Mouse (Mus musculus): ENCODE results near the gene Nup43. TPM values are rescaled to one million over a fixed set of nuclear protein-coding genes. Genes with fewer than 3 reads are reported as not detected.

Nup43 gene
- polyA plus RNA-seq, 1 experiment: 7.1 TPM

DNA sequence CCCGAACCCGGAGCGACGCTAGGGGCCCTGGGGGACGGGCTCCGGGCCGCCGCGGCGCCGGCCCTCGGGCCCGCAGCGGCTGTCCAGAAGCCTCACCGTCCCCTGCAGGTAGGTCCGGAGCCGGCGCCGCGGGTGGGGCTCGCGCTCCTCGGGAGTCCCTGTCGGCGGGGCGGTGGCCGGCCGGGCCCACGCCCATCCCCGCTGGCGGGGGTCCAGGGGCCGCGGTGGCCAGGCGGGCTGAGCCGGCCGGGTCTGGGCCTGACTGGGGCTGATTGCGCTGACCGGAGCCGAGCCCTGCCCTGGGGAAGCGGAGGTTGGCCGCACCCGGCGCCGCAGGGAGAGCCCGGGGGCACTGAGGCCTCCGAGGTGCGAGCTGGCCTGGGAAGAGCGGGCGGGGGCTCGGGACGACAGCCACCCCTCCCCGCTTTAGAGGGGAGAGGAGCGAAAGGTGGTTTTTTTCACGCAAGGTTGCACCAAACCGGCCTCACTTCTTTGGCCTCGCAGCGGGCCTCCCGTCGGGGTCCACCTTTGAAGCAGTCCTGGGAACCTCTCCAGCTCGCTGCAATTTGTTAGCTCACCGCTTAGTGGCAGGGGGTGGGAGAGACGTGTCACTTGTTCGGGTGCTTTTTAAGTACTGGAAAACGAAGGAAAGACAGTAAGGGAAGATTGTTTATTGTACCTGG is 14.2 kb downstream of the Nup43 start:
- TF ChIP-seq POLR2A (IDR thresholded peaks at IDR 0.05; ENCODE audit: borderline replicate concordance, low read depth, low read length): no peak
- no peak for TF ChIP-seq CTCF (IDR thresholded peaks at IDR 0.05; ENCODE audit: low read depth, low read length)
- Histone ChIP-seq H3K27ac (ENCODE audit: insufficient read depth, low read depth, low read length) (peak overlapping the region; percentile 60), H3K4me3 (ENCODE audit: insufficient read depth, low read length) (peak overlapping the region; percentile 84), H3K4me1 (ENCODE audit: control insufficient read depth, insufficient read depth, low read length) (peaks cover 14% of the 10 kb centered on the region)

DNA sequence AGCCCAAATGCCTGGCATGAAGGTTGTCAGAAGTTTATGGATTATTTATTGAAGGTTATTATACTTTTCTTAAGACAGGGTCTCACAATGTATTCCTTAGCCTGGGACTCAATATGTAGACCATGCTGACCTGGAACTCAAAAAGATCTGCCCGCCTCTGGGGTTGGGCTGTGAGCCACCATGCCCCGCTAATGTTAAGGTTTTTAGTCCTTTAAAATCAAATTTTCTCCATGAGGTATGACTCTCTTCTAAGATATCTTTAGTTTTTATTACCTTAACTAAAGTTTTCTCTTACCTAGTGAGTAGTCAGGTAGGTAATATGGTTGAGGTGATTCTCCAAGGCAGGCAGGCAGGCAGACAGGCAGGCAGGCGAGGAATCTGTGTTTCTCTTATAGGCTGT is 14.9 kb downstream of the Nup43 start:
- H3K27ac ChIP-seq (ENCODE audit: insufficient read depth, low read depth, low read length): no peak overlapping the region
- H3K4me3 ChIP-seq (ENCODE audit: insufficient read depth, low read length): peak overlapping the region; percentile 48
- TF ChIP-seq CTCF (IDR thresholded peaks at IDR 0.05; ENCODE audit: low read depth, low read length): no peak
- TF ChIP-seq POLR2A (IDR thresholded peaks at IDR 0.05; ENCODE audit: borderline replicate concordance, low read depth, low read length): no peak
- peaks cover 14% of the 10 kb centered on the region for H3K4me1 ChIP-seq (ENCODE audit: control insufficient read depth, insufficient read depth, low read length)

- Histone ChIP-seq H3K27ac (ENCODE audit: insufficient read depth, low read depth, low read length) (no peak overlapping the region), H3K4me1 (ENCODE audit: control insufficient read depth, insufficient read depth, low read length) (peaks cover 12% of the 10 kb centered on the region), H3K4me3 (ENCODE audit: insufficient read depth, low read length) (no peak overlapping the region)
- TF ChIP-seq CTCF (IDR thresholded peaks at IDR 0.05; ENCODE audit: low read depth, low read length) (no peak), POLR2A (IDR thresholded peaks at IDR 0.05; ENCODE audit: borderline replicate concordance, low read depth, low read length) (no peak)
These were observed 19.6 kb downstream of the Nup43 start for GRCm38 (mm10) chr10:7686902-7687301.

DNA sequence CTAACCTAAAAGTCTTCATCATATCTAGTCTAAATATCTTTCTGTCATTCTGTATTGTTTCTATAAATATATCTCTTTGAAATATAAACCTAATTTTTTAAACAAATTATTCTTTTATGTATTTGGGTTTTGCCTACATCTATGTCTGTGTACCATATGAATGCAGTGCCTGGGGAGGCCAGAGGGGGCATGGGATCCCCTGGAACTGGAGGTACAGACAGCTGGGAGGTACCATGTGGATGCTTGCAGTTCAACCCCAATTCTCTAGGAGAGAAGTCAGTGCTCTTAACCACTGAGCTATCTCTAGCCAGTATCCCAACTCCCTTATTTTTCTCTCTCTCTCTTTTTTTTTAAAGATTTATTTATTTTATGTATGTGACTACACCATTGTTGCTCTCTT is 28.0 kb downstream of the Nup43 start:
- 0 out of 2 replicates have a peak, but pooled peaks cover 2% of the 10 kb centered on the region for H3K4me1 ChIP-seq (ENCODE audit: control insufficient read depth, insufficient read depth, low read length)
- no peak overlapping the region for H3K4me3 ChIP-seq (ENCODE audit: insufficient read depth, low read length)
- H3K27ac ChIP-seq (ENCODE audit: insufficient read depth, low read depth, low read length): no peak overlapping the region
- TF ChIP-seq CTCF (IDR thresholded peaks at IDR 0.05; ENCODE audit: low read depth, low read length): no peak
- TF ChIP-seq POLR2A (IDR thresholded peaks at IDR 0.05; ENCODE audit: borderline replicate concordance, low read depth, low read length): no peak

DNA sequence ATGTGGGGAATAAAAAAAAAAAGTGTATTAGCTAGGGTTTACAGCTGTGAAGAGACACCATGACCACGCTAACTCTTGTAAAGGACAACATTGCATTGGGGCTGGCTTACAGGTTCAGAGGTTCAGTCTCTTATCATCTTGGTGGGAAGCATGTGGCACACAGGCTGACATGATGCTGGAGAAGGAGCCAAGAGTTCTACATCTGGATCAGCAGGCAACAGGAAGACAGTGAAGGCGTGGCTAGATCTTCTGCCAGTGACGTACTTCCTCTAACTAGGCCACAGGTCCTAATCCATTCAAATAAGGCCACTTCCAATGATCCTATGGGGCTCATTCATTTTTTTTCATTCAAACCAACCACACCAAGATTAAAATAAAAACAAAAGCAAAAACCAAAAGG is 32.8 kb downstream of the Nup43 start:
- no peak overlapping the region for H3K4me3 ChIP-seq (ENCODE audit: insufficient read depth, low read length)
- no peak overlapping the region for H3K27ac ChIP-seq (ENCODE audit: insufficient read depth, low read depth, low read length)
- H3K4me1 ChIP-seq (ENCODE audit: control insufficient read depth, insufficient read depth, low read length): 0 out of 2 replicates have a peak, but pooled peaks cover 2% of the 10 kb centered on the region
- TF ChIP-seq POLR2A (IDR thresholded peaks at IDR 0.05; ENCODE audit: borderline replicate concordance, low read depth, low read length) (no peak), CTCF (IDR thresholded peaks at IDR 0.05; ENCODE audit: low read depth, low read length) (no peak)

DNA sequence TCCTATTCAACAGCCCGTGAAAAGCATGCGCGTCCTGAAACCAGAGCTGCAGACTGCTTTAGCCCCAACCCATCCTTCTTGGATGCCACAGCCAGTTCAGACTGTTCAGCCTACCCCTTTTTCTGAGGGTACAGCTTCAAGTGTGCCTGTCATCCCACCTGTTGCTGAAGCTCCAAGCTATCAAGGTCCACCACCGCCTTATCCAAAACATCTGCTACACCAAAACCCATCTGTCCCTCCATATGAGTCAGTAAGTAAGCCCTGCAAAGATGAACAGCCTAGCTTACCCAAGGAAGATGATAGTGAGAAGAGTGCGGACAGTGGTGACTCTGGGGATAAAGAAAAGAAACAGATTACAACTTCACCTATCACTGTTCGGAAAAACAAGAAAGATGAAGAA is 35.3 kb downstream of the Nup43 start:
- no peak overlapping the region for H3K4me3 ChIP-seq (ENCODE audit: insufficient read depth, low read length)
- no peak for TF ChIP-seq CTCF (IDR thresholded peaks at IDR 0.05; ENCODE audit: low read depth, low read length)
- TF ChIP-seq POLR2A (IDR thresholded peaks at IDR 0.05; ENCODE audit: borderline replicate concordance, low read depth, low read length): no peak
- 0 out of 2 replicates have a peak, but pooled peaks cover 2% of the 10 kb centered on the region for H3K4me1 ChIP-seq (ENCODE audit: control insufficient read depth, insufficient read depth, low read length)
- H3K27ac ChIP-seq (ENCODE audit: insufficient read depth, low read depth, low read length): no peak overlapping the region

GRCm38 (mm10) chr10:7710121-7710520 is 42.8 kb downstream of the Nup43 start:
- TF ChIP-seq POLR2A (IDR thresholded peaks at IDR 0.05; ENCODE audit: borderline replicate concordance, low read depth, low read length): no peak
- TF ChIP-seq CTCF (IDR thresholded peaks at IDR 0.05; ENCODE audit: low read depth, low read length): no peak
- Histone ChIP-seq H3K4me1 (ENCODE audit: control insufficient read depth, insufficient read depth, low read length) (no peaks in the 10 kb centered on the region), H3K27ac (ENCODE audit: insufficient read depth, low read depth, low read length) (no peak overlapping the region), H3K4me3 (ENCODE audit: insufficient read depth, low read length) (no peak overlapping the region)

GRCm38 (mm10) chr10:7712506-7712905 is 45.2 kb downstream of the Nup43 start:
- Histone ChIP-seq H3K27ac (ENCODE audit: insufficient read depth, low read depth, low read length) (no peak overlapping the region), H3K4me1 (ENCODE audit: control insufficient read depth, insufficient read depth, low read length) (no peaks in the 10 kb centered on the region), H3K4me3 (ENCODE audit: insufficient read depth, low read length) (no peak overlapping the region)
- no peak for TF ChIP-seq CTCF (IDR thresholded peaks at IDR 0.05; ENCODE audit: low read depth, low read length)

- no peak for TF ChIP-seq POLR2A (IDR thresholded peaks at IDR 0.05; ENCODE audit: borderline replicate concordance, low read depth, low read length)
- TF ChIP-seq CTCF (IDR thresholded peaks at IDR 0.05; ENCODE audit: low read depth, low read length): no peak
- Histone ChIP-seq H3K27ac (ENCODE audit: insufficient read depth, low read depth, low read length) (no peak overlapping the region), H3K4me3 (ENCODE audit: insufficient read depth, low read length) (no peak overlapping the region), H3K4me1 (ENCODE audit: control insufficient read depth, insufficient read depth, low read length) (no peaks in the 10 kb centered on the region)
These were observed 47.8 kb downstream of the Nup43 start for GRCm38 (mm10) chr10:7715056-7715455.

DNA sequence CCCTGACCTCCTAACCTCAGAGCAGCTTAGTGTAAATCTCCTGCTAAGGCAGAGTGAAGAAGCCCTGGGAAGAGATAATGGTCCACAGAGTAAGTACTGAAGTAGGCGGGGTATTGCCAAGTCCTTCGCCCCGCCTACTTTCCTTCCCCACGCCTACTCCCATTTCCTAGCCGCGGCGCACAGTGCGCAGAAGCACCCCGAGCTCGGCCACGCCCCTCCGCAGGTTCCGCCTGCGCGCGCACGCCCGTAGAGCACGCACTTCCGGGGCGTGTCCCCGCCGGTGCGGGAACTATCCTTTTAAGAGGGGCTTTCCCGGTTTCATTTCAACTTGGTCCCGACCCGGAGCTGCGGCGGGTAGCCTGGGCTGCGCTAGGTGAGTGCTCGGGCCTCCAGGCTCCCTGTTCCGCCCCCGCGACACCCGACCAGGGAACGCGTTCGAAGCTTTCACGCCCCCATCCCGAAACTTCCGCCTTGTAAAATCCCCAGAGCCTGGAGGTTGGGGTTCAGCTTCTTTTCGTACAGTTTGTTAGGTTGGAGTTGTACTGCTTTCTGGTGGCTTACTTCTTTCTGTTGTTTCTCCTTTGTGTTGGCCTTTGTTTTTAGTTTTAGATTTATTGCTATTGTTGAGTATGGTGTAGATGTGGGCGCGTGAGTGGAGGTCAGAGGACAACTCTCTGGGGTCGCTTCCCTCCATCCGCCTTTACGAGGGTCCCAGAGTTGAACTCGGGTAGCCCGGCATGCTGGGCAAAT is 58.6 kb downstream of the Nup43 start, which contains the start of gene Katna1:
Gene Katna1 (plus strand): TSS at position 250 of the 750 bp plus-strand sequence.
- Histone ChIP-seq H3K4me3 (ENCODE audit: insufficient read depth, low read length) (peak within 1 kb of the TSS; percentile 72), H3K27ac (ENCODE audit: insufficient read depth, low read depth, low read length) (peak within 1 kb of the TSS; percentile 69), H3K4me1 (ENCODE audit: control insufficient read depth, insufficient read depth, low read length) (peaks cover 11% of the 10 kb centered on the region)
- TF ChIP-seq POLR2A (IDR thresholded peaks at IDR 0.05; ENCODE audit: borderline replicate concordance, low read depth, low read length): no peak
- TF ChIP-seq CTCF (IDR thresholded peaks at IDR 0.05; ENCODE audit: low read depth, low read length): no peak
